Mouse (Mus musculus) stomach, embryonic 14.5 days (tissue): ENCODE measurements around the gene Srgap3. TPM values are rescaled to one million over a fixed set of nuclear protein-coding genes. Genes with fewer than 3 reads are reported as not detected.

Source experiments
- ATAC-seq: fragments of 200-750 bp; cut with Nextera tagmentation; 2 replicates; pipeline ENCODE4 v1.8.0; 2017; ENCODE audit warnings: low read depth, moderate TSS enrichment; ENCODE audit not compliant: insufficient number of reproducible peaks, insufficient read depth, low FRiP score
- H3K27ac ChIP-seq: fragments of 300-500 bp; sonication (generic); 2 replicates; pipeline ENCODE4 v1.5.1; 2014; ENCODE audit warnings: mild to moderate bottlenecking, low read length, moderate library complexity, mixed read lengths
- H3K27me3 ChIP-seq: fragments of 300-500 bp; sonication (generic); 2 replicates; pipeline ENCODE4 v1.6.1; 2014; ENCODE audit warnings: low read length, control low read depth, mixed read lengths; ENCODE audit not compliant: control insufficient read depth, insufficient read depth
- H3K36me3 ChIP-seq: fragments of 300-500 bp; sonication (generic); 2 replicates; pipeline ENCODE4 v1.6.1; 2014; ENCODE audit warnings: mild to moderate bottlenecking, control low read depth, low read length, moderate library complexity, mixed read lengths; ENCODE audit not compliant: control insufficient read depth, insufficient read depth
- H3K4me1 ChIP-seq: fragments of 300-500 bp; sonication (generic); 2 replicates; pipeline ENCODE4 v1.6.1; 2014; ENCODE audit warnings: low read length, control low read depth, mixed read lengths; ENCODE audit not compliant: control insufficient read depth, insufficient read depth
- H3K4me2 ChIP-seq: fragments of 300-500 bp; sonication (generic); replicated peaks from 2 replicates; pipeline ENCODE4 v1.6.1; 2014; ENCODE audit warnings: low read depth, low read length, control low read depth
- H3K4me3 ChIP-seq: fragments of 300-500 bp; sonication (generic); 2 replicates; pipeline ENCODE4 v1.5.1; 2014; ENCODE audit warnings: low read depth, low read length, control low read depth
- H3K9ac ChIP-seq: fragments of 300-500 bp; sonication (generic); replicated peaks from 2 replicates; pipeline ENCODE4 v1.6.1; 2014; ENCODE audit warnings: low read depth, mild to moderate bottlenecking, control low read depth, low read length, moderate library complexity, mixed read lengths
- H3K9me3 ChIP-seq: fragments of 300-500 bp; sonication (generic); 2 replicates; pipeline ENCODE4 v1.6.1; 2016; ENCODE audit warnings: low read depth, low read length, control low read depth; ENCODE audit not compliant: control insufficient read depth
- WGBS: fragments of 180-500 bp; shearing (Covaris S2); extraction: QIAGEN DNeasy Blood & Tissue Kit; methylation state at CpG from one replicate; pipeline ENCODE4 v1.1.7; 2014; 5-methylcytosine and 5-hydroxymethylcytosine counted together
- polyA plus RNA-seq: library from polyadenylated mRNA; unstranded; fragments of >200 nt; fragmentation: Nextera tagmentation; extraction: Ambion mirVana; gene quantifications from 2 replicates; pipeline ENCODE4 v1.2.1, GENCODE M21; 2014

Gene Srgap3
- polyA plus RNA-seq, 1 experiment from 2014 or later, result 15.3 TPM

DNA sequence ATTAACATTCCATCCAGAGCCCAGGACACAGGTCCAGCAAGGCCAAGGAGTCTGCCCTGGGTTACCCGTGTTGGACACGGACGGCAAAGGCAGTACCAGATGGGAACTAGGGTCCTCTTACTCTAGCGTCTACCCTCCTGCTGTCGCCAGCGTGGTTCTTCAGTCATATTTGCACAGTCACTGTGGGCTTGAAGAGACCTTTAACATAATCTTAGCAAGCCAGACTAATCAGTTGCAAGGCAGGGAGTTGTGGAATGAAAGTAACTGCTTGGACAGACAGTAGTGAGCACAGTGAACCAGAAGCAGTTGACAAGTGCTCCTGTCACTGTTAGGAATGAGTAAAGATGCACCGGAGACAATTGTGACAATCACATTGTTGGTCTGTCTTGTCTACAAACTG lies 173.3 kb downstream of the Srgap3 start:
- Histone ChIP-seq H3K9me3 (no peaks in the 10 kb centered on the region), H3K27ac (no peak overlapping the region), H3K4me2 (no peak overlapping the region), H3K4me1 (no peaks in the 10 kb centered on the region), H3K9ac (no peak overlapping the region), H3K4me3 (no peak overlapping the region), H3K27me3 (no peaks in the 10 kb centered on the region), H3K36me3 (peaks cover 5% of the 10 kb centered on the region; the same call in 1 of the 2 replicates)
- 90% methylated on average over 7 of the region's 7 CpGs for WGBS
- no peak for ATAC-seq

DNA sequence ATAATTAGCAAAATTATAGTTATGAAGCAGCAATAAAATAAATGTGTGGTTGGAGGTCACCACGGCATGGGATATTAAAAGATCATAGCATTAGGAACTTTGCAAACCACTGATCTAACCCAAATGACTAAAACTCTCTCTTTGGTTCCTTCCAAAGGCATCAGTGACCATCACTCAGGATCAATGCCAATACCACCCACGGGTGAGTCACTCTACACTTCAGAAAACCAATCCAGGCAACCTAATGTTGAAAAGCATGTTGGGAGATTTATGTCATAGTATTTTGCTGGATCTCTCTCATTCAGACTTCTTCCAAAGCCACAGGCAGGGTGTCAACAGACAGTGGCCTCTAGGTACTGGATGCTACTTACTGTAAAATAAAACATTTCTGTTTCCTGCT lies 176.1 kb downstream of the Srgap3 start:
- Histone ChIP-seq H3K27ac (no peak overlapping the region), H3K36me3 (peaks cover 7% of the 10 kb centered on the region; the same call in 1 of the 2 replicates), H3K4me2 (no peak overlapping the region), H3K4me3 (no peak overlapping the region), H3K4me1 (no peaks in the 10 kb centered on the region), H3K9ac (no peak overlapping the region), H3K27me3 (no peaks in the 10 kb centered on the region), H3K9me3 (no peaks in the 10 kb centered on the region)
- no peak for ATAC-seq
- 80% methylated on average over 2 of the region's 2 CpGs for WGBS

DNA sequence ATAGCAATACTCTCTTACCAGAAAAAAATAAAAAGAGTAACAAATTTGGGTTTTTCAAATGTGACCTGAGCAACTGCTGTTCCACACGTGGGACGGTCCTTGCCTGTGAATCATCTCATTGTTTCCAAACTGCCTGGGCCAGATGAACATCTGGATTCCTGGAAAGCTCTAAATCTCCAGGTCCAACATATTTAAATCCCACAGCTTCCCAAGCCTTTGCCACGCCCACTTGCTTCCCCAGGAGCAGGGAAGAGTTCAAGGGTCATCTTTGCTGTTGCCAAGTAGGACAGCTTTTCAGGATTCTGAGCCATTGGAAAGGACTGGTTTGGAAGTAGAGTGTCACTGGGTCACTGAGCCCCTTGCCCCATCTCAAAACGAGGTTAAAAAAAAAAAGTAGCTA lies 188.5 kb downstream of the Srgap3 start:
- Histone ChIP-seq H3K36me3 (no peaks in the 10 kb centered on the region), H3K9me3 (no peaks in the 10 kb centered on the region), H3K27me3 (no peaks in the 10 kb centered on the region), H3K4me1 (no peaks in the 10 kb centered on the region), H3K4me3 (no peak overlapping the region), H3K9ac (no peak overlapping the region), H3K4me2 (no peak overlapping the region), H3K27ac (no peak overlapping the region)
- WGBS, result 48% methylated on average over 4 of the region's 4 CpGs
- no peak for ATAC-seq

DNA sequence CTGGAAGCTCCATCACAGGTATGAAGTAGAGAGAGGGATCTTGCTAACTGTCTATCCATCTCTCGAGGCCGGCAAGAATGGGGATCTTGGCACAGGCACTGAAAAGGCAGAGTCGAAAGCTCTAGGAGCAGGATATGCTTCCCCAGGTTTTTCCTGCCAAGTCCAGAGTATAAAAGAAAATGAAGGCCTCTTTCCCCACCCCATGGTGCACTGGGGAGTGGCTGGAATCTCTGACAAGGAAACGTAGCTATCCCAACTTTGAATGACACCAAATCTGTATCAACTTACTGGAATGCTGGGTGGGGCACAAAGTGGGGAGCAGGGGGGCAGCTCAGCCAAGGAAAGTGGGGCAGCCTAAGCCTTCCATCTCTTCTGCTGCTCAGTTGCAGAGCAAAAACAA lies 190.2 kb downstream of the Srgap3 start:
- Histone ChIP-seq H3K9me3 (no peaks in the 10 kb centered on the region), H3K36me3 (no peaks in the 10 kb centered on the region), H3K27ac (no peak overlapping the region), H3K4me2 (no peak overlapping the region), H3K4me3 (no peak overlapping the region), H3K9ac (no peak overlapping the region), H3K4me1 (no peaks in the 10 kb centered on the region), H3K27me3 (no peaks in the 10 kb centered on the region)
- ATAC-seq, result no peak
- WGBS, result 58% methylated on average over 4 of the region's 4 CpGs

- H3K4me1 ChIP-seq, result no peaks in the 10 kb centered on the region
- H3K9ac ChIP-seq, result no peak overlapping the region
- no peaks in the 10 kb centered on the region for H3K27me3 ChIP-seq
- H3K4me2 ChIP-seq, result no peak overlapping the region
- no peaks in the 10 kb centered on the region for H3K36me3 ChIP-seq
- 95% methylated on average over 6 of the region's 6 CpGs for WGBS
- H3K4me3 ChIP-seq, result no peak overlapping the region
- no peak overlapping the region for H3K27ac ChIP-seq
- no peaks in the 10 kb centered on the region for H3K9me3 ChIP-seq
- no peak for ATAC-seq
These were observed 192.1 kb downstream of the Srgap3 start for GRCm38 (mm10) chr6:112754994-112755393.

DNA sequence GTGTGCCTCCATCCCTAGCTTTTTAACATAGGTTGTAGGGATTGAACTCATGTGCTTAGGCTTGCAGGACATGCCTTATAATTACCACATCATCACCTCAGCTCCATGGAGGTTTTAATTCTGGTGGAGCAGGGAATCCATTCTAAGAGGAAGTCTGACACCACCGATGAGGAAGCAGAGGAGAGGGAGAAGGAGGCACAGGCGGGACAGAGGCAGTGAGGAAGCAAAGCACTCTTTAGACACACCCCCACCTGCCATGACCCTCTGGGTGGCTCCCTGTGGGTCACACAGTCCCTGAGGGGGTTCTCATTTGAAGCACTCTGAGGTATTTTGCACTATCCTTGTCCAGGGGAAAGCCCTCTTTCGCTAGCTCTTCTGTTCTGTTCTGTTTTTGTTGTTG lies 194.5 kb downstream of the Srgap3 start:
- H3K27me3 ChIP-seq, result no peaks in the 10 kb centered on the region
- ATAC-seq, result no peak
- H3K36me3 ChIP-seq, result no peaks in the 10 kb centered on the region
- no peaks in the 10 kb centered on the region for H3K4me1 ChIP-seq
- 75% methylated on average over 3 of the region's 3 CpGs for WGBS
- no peak overlapping the region for H3K9ac ChIP-seq
- H3K9me3 ChIP-seq, result no peaks in the 10 kb centered on the region
- no peak overlapping the region for H3K27ac ChIP-seq
- H3K4me2 ChIP-seq, result no peak overlapping the region
- H3K4me3 ChIP-seq, result no peak overlapping the region

- no peaks in the 10 kb centered on the region for H3K4me1 ChIP-seq
- H3K27ac ChIP-seq, result no peak overlapping the region
- 72% methylated on average over 5 of the region's 5 CpGs for WGBS
- H3K9ac ChIP-seq, result no peak overlapping the region
- H3K27me3 ChIP-seq, result no peaks in the 10 kb centered on the region
- H3K9me3 ChIP-seq, result no peaks in the 10 kb centered on the region
- no peak overlapping the region for H3K4me2 ChIP-seq
- ATAC-seq, result no peak
- no peak overlapping the region for H3K4me3 ChIP-seq
- no peaks in the 10 kb centered on the region for H3K36me3 ChIP-seq
These were observed 195.1 kb downstream of the Srgap3 start for GRCm38 (mm10) chr6:112752007-112752406.

- no peak for ATAC-seq
- no peak overlapping the region for H3K27ac ChIP-seq
- H3K9ac ChIP-seq, result no peak overlapping the region
- 88% methylated on average over 2 of the region's 2 CpGs for WGBS
- no peak overlapping the region for H3K4me2 ChIP-seq
- no peak overlapping the region for H3K4me3 ChIP-seq
- no peaks in the 10 kb centered on the region; the same call in 1 of the 2 replicates for H3K36me3 ChIP-seq
- no peaks in the 10 kb centered on the region for H3K27me3 ChIP-seq
- H3K4me1 ChIP-seq, result no peaks in the 10 kb centered on the region
- H3K9me3 ChIP-seq, result no peaks in the 10 kb centered on the region
These were observed 204.8 kb downstream of the Srgap3 start for GRCm38 (mm10) chr6:112742297-112742696.

GRCm38 (mm10) chr6:112741766-112742165 lies 205.3 kb downstream of the Srgap3 start:
- H3K4me3 ChIP-seq, result no peak overlapping the region
- H3K4me1 ChIP-seq, result no peaks in the 10 kb centered on the region
- no peak overlapping the region for H3K27ac ChIP-seq

More at GRCm38 (mm10) chr6:112741766-112742165, 205.3 kb downstream of the Srgap3 start:
- H3K36me3 ChIP-seq, result no peaks in the 10 kb centered on the region; the same call in 1 of the 2 replicates
- no peaks in the 10 kb centered on the region for H3K27me3 ChIP-seq
- WGBS, result 93% methylated on average over 5 of the region's 5 CpGs
- H3K4me2 ChIP-seq, result no peak overlapping the region
- no peak overlapping the region for H3K9ac ChIP-seq
- H3K9me3 ChIP-seq, result no peaks in the 10 kb centered on the region
- ATAC-seq, result no peak
